Mouse (Mus musculus): ENCODE results near the gene Gprin1. TPM values are rescaled to one million over a fixed set of nuclear protein-coding genes. Genes with fewer than 3 reads are reported as not detected.

Gprin1 gene
- total and polyA plus RNA-seq, 3 experiments, result 0.05 TPM; not detected in 2

GRCm38 (mm10) chr13:54687575-54688424 is 61.9 kb downstream of the Gprin1 start:
- DNase-seq (ENCODE audit: low spot score), result peak; percentile 88
- H3K4me1 ChIP-seq (ENCODE audit: insufficient read depth, low read depth, low read length), result peaks cover 75% of the 10 kb centered on the region
- peak; percentile 84 for ATAC-seq (ENCODE audit: extremely low read depth, insufficient number of reproducible peaks, low FRiP score, poor library complexity, severe bottlenecking)
- peak overlapping the region; percentile 85 for H3K4me3 ChIP-seq (ENCODE audit: low read depth, low read length)
- TF ChIP-seq GATA2 (IDR thresholded peaks at IDR 0.05; ENCODE audit: borderline replicate concordance, low read depth, low read length) (no peak), TAL1 (conservative IDR thresholded peaks at IDR 0.05; ENCODE audit: low read depth, low read length) (no peak)
- H3K9me3 ChIP-seq (replicated peaks), result no peaks in the 10 kb centered on the region
- H3K36me3 ChIP-seq (replicated peaks), result peaks cover 65% of the 10 kb centered on the region
- H3K27me3 ChIP-seq (ENCODE audit: insufficient read depth, low read length), result no peaks in the 10 kb centered on the region; the same call in 1 of the 2 replicates

- H3K4me3 ChIP-seq (ENCODE audit: low read depth, low read length), result peak overlapping the region; percentile 85
- H3K9me3 ChIP-seq (replicated peaks), result no peaks in the 10 kb centered on the region
- H3K4me1 ChIP-seq (ENCODE audit: insufficient read depth, low read depth, low read length), result peaks cover 75% of the 10 kb centered on the region
- DNase-seq (ENCODE audit: low spot score), result peak; percentile 84
- peaks cover 70% of the 10 kb centered on the region for H3K36me3 ChIP-seq (replicated peaks)
- no peaks in the 10 kb centered on the region; the same call in 1 of the 2 replicates for H3K27me3 ChIP-seq (ENCODE audit: insufficient read depth, low read length)
- peak; percentile 52; the same call in 1 of the 2 replicates for ATAC-seq (ENCODE audit: extremely low read depth, insufficient number of reproducible peaks, low FRiP score, poor library complexity, severe bottlenecking)
- no peak for TF ChIP-seq GATA2 (IDR thresholded peaks at IDR 0.05; ENCODE audit: borderline replicate concordance, low read depth, low read length)
- TF ChIP-seq CTCF (IDR thresholded peaks at IDR 0.05; ENCODE audit: low read depth, low read length), result no peak
- no peak for TF ChIP-seq TAL1 (conservative IDR thresholded peaks at IDR 0.05; ENCODE audit: low read depth, low read length)
- TF ChIP-seq POLR2AphosphoS5 (IDR thresholded peaks at IDR 0.05; ENCODE audit: insufficient replicate concordance, low read depth, low read length), result no peak
- TF ChIP-seq GATA1 (IDR thresholded peaks at IDR 0.05; ENCODE audit: borderline replicate concordance, low read length), result no peak
These were observed 62.6 kb downstream of the Gprin1 start for GRCm38 (mm10) chr13:54687096-54687495.

Other genes starting within 250 kb of the Gprin1 start
- gene Simc1, start 246.1 kb downstream of the Gprin1 start, total RNA-seq (2014; fragmentation: Nextera tagmentation), result 27.1 and 34.7 TPM in 2 replicates
- 5.8 and 6.0 TPM in 2 replicates for gene Simc1, start 246.1 kb downstream of the Gprin1 start, total RNA-seq (2017)
- gene Simc1, start 246.1 kb downstream of the Gprin1 start, polyA plus RNA-seq (2012), result 1.1 and 1.4 TPM in 2 replicates
- gene 4833439L19Rik, start 184.4 kb downstream of the Gprin1 start, total RNA-seq (2014; fragmentation: Nextera tagmentation), result 59.2 and 61.9 TPM in 2 replicates
- gene 4833439L19Rik, start 184.4 kb downstream of the Gprin1 start, total RNA-seq (2017), result 37.3 and 40.4 TPM in 2 replicates
- 32.8 and 36.9 TPM in 2 replicates for gene 4833439L19Rik, start 184.4 kb downstream of the Gprin1 start, polyA plus RNA-seq (2012)
- gene Arl10, start 174.9 kb downstream of the Gprin1 start, total RNA-seq (2014; fragmentation: Nextera tagmentation), result 20.8 and 21.4 TPM in 2 replicates
- gene Arl10, start 174.9 kb downstream of the Gprin1 start, total RNA-seq (2017), result 13.9 and 14.3 TPM in 2 replicates
- 11.8 and 13.8 TPM in 2 replicates for gene Arl10, start 174.9 kb downstream of the Gprin1 start, polyA plus RNA-seq (2012)
- 64.7 and 76.0 TPM in 2 replicates for gene Nop16, start 159.8 kb downstream of the Gprin1 start, total RNA-seq (2014; fragmentation: Nextera tagmentation)
- 59.4 and 65.7 TPM in 2 replicates for gene Nop16, start 159.8 kb downstream of the Gprin1 start, total RNA-seq (2017)
- 63.8 and 65.1 TPM in 2 replicates for gene Nop16, start 159.8 kb downstream of the Gprin1 start, polyA plus RNA-seq (2012)
- 74.0 and 79.3 TPM in 2 replicates for gene Higd2a, start 159.7 kb downstream of the Gprin1 start, total RNA-seq (2014; fragmentation: Nextera tagmentation)
- gene Higd2a, start 159.7 kb downstream of the Gprin1 start, total RNA-seq (2017), result 65.2 and 67.7 TPM in 2 replicates
- 26.4 and 84.5 TPM in 2 replicates for gene Higd2a, start 159.7 kb downstream of the Gprin1 start, polyA plus RNA-seq (2012)
- gene Cltb, start 138.5 kb downstream of the Gprin1 start, total RNA-seq (2014; fragmentation: Nextera tagmentation), result 8.7 and 9.2 TPM in 2 replicates
- 29.6 and 33.6 TPM in 2 replicates for gene Cltb, start 138.5 kb downstream of the Gprin1 start, total RNA-seq (2017)
- gene Cltb, start 138.5 kb downstream of the Gprin1 start, polyA plus RNA-seq (2012), result 49.8 TPM in 2 replicates
- gene Faf2, start 128.1 kb downstream of the Gprin1 start, total RNA-seq (2014; fragmentation: Nextera tagmentation), result 80.9 and 87.6 TPM in 2 replicates
- gene Faf2, start 128.1 kb downstream of the Gprin1 start, total RNA-seq (2017), result 35.9 and 47.9 TPM in 2 replicates
- gene Faf2, start 128.1 kb downstream of the Gprin1 start, polyA plus RNA-seq (2012), result 12.9 and 14.5 TPM in 2 replicates
- 81.9 and 86.2 TPM in 2 replicates for gene Rnf44, start 56.0 kb downstream of the Gprin1 start, total RNA-seq (2014; fragmentation: Nextera tagmentation)
- gene Rnf44, start 56.0 kb downstream of the Gprin1 start, total RNA-seq (2017), result 12.3 and 13.5 TPM in 2 replicates
- gene Rnf44, start 56.0 kb downstream of the Gprin1 start, polyA plus RNA-seq (2012), result 304 and 332 TPM in 2 replicates
- gene Cdhr2, start 48.4 kb downstream of the Gprin1 start, total RNA-seq (2014; fragmentation: Nextera tagmentation), result not detected in 2 replicates
- gene Cdhr2, start 48.4 kb downstream of the Gprin1 start, total RNA-seq (2017), result not detected in 2 replicates
- gene Cdhr2, start 48.4 kb downstream of the Gprin1 start, polyA plus RNA-seq (2012), result not detected in 2 replicates
- gene Sncb, start 16.7 kb upstream of the Gprin1 start, total RNA-seq (2014; fragmentation: Nextera tagmentation), result not detected in 2 replicates
- not detected in 2 replicates for gene Sncb, start 16.7 kb upstream of the Gprin1 start, total RNA-seq (2017)
- not detected in 2 replicates for gene Sncb, start 16.7 kb upstream of the Gprin1 start, polyA plus RNA-seq (2012)
- gene Eif4e1b, start 34.1 kb upstream of the Gprin1 start, total RNA-seq (2014; fragmentation: Nextera tagmentation), result not detected in 2 replicates
- 0.05 TPM in 1 of 2 replicates, not detected in the other for gene Eif4e1b, start 34.1 kb upstream of the Gprin1 start, total RNA-seq (2017)
- not detected in 2 replicates for gene Eif4e1b, start 34.1 kb upstream of the Gprin1 start, polyA plus RNA-seq (2012)
- 1.6 and 1.7 TPM in 2 replicates for gene Tspan17, start 39.5 kb upstream of the Gprin1 start, total RNA-seq (2014; fragmentation: Nextera tagmentation)
- 1.1 and 2.0 TPM in 2 replicates for gene Tspan17, start 39.5 kb upstream of the Gprin1 start, total RNA-seq (2017)
- gene Tspan17, start 39.5 kb upstream of the Gprin1 start, polyA plus RNA-seq (2012), result 0.43 and 0.44 TPM in 2 replicates
- not detected in 2 replicates for gene Unc5a, start 199.5 kb upstream of the Gprin1 start, total RNA-seq (2014; fragmentation: Nextera tagmentation)
- 0.06 TPM in 1 of 2 replicates, not detected in the other for gene Unc5a, start 199.5 kb upstream of the Gprin1 start, total RNA-seq (2017)
- gene Unc5a, start 199.5 kb upstream of the Gprin1 start, polyA plus RNA-seq (2012), result 0.02 TPM in 1 of 2 replicates, not detected in the other